Mouse (Mus musculus) stomach, postnatal 0 days (tissue): ENCODE data around the gene Arhgap42.

Experiments
- CTCF ChIP-seq: IDR thresholded peaks from 2 replicates; pipeline ENCODE4 v1.5.1; 2016; ENCODE audit warnings: antibody characterized with exemption, low read depth, mild to moderate bottlenecking, moderate library complexity
- EP300 ChIP-seq: optimal IDR thresholded peaks from 2 replicates; pipeline ENCODE3; 2016; ENCODE audit warnings: antibody characterized with exemption

DNA sequence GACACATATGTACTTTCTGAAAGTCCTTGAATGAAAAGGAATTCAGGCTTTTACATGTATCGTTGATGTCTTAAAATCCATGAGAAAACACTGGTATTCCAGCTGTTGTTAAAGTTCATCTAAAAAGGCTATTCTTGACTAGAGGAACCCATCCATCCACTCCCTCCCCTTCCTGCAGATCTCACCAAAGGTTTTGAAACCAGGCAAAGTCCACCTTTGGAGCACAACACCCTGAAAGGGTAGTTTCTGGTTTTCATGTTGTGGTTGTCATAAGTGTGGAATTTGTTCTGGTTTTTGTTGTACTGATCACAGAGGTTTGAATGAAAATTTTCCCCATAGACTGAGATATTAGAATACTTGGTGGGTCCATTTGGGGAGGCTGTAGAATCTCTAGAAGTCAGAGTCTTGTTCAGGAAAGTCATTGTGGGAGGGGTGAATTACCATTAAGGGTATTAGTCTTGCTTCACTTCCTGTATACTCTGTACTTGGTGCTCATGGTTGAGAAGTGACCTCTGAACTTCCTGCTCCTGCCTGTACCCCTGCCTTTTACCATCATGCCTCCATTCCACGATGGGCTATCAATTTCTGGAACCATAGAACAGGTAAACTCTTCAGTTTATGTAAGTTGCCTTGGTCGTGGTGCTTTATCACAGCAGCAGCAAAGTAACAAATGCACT, 27.4 kb downstream of the Arhgap42 start:
- TF ChIP-seq CTCF, result no peak
- no peak for TF ChIP-seq EP300
